Mouse (Mus musculus) heart, embryonic 13.5 days (tissue): ENCODE results near the gene Naa40. TPM values are rescaled to one million over a fixed set of nuclear protein-coding genes. Genes with fewer than 3 reads are reported as not detected.

ENCODE experiments used
- ATAC-seq: fragments of 200-750 bp; cut with Nextera tagmentation; 2 replicates; pipeline ENCODE4 v1.8.0; 2017; ENCODE audit warnings: moderate TSS enrichment; ENCODE audit not compliant: insufficient number of reproducible peaks, low FRiP score, low TSS enrichment; ENCODE audit errors: extremely low read depth
- H3K27ac ChIP-seq: fragments of 300-500 bp; sonication (generic); replicated peaks from 2 replicates; pipeline ENCODE4 v1.5.1; 2015; ENCODE audit warnings: moderate library complexity, mild to moderate bottlenecking, inconsistent platforms
- H3K27me3 ChIP-seq: fragments of 300-500 bp; sonication (generic); replicated peaks from 2 replicates; pipeline ENCODE4 v1.6.1; 2015; ENCODE audit warnings: mild to moderate bottlenecking, inconsistent platforms
- H3K36me3 ChIP-seq: fragments of 300-500 bp; sonication (generic); 2 replicates; pipeline ENCODE4 v1.6.1; 2015; ENCODE audit warnings: mild to moderate bottlenecking, inconsistent platforms
- H3K4me1 ChIP-seq: fragments of 300-500 bp; sonication (generic); 2 replicates; pipeline ENCODE4 v1.6.1; 2015; ENCODE audit warnings: inconsistent platforms
- H3K4me2 ChIP-seq: fragments of 300-500 bp; sonication (generic); 2 replicates; pipeline ENCODE4 v1.6.1; 2015; ENCODE audit warnings: inconsistent platforms, mild to moderate bottlenecking, moderate library complexity
- H3K4me3 ChIP-seq: fragments of 300-500 bp; sonication (generic); 2 replicates; pipeline ENCODE4 v1.5.1; 2015; ENCODE audit warnings: moderate library complexity, mild to moderate bottlenecking, inconsistent platforms
- H3K9ac ChIP-seq: fragments of 300-500 bp; sonication (generic); 2 replicates; pipeline ENCODE4 v1.6.1; 2015; ENCODE audit warnings: inconsistent platforms, mild to moderate bottlenecking, moderate library complexity
- H3K9me3 ChIP-seq: fragments of 300-500 bp; sonication (generic); 2 replicates; pipeline ENCODE4 v1.6.1; 2016; ENCODE audit warnings: inconsistent platforms
- WGBS: fragments of 180-500 bp; shearing (Covaris S2); methylation state at CpG from one replicate; pipeline ENCODE4 v1.1.7; 2015; ENCODE audit warnings: mixed read lengths; 5-methylcytosine and 5-hydroxymethylcytosine counted together
- polyA plus RNA-seq: library from polyadenylated mRNA; unstranded; fragments of >200 nt; fragmentation: Nextera tagmentation; extraction: Ambion mirVana; gene quantifications from 2 replicates; pipeline ENCODE4 v1.2.1, GENCODE M21; 2015

The Naa40 gene
- polyA plus RNA-seq, 1 experiment from 2014 or later: 52.1 TPM

DNA sequence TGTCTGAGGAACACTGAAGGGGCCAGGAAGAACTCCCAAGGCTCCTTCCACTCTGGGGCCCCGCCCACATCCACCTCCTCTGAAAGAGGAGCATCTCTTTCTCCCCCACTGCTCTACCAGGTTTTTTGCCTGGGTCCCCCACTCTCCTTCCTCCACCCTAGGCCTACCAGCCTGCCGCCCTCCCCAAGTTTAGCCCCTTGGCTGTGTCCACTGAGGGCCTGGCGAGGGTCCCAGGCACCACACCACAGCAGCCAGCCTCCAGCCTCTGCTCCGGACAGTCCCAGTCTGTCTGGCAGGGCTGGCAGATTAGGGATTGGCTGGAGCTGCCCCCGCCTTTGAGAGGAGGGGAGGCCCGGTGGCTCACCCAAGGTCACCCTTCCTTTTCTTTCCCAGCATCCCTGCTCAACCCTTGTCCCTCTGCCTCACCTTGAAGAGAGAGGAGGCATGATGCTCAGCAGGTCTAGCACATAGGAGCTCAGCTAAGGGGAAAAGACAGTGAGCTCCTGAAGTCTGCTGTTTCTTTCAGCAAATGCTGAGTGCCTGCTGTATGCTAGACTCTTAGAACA is 23.9 kb upstream of the Naa40 start:
- 20% methylated on average over 6 of the region's 6 CpGs for WGBS
- H3K27ac ChIP-seq: peak overlapping the region; percentile 97

DNA sequence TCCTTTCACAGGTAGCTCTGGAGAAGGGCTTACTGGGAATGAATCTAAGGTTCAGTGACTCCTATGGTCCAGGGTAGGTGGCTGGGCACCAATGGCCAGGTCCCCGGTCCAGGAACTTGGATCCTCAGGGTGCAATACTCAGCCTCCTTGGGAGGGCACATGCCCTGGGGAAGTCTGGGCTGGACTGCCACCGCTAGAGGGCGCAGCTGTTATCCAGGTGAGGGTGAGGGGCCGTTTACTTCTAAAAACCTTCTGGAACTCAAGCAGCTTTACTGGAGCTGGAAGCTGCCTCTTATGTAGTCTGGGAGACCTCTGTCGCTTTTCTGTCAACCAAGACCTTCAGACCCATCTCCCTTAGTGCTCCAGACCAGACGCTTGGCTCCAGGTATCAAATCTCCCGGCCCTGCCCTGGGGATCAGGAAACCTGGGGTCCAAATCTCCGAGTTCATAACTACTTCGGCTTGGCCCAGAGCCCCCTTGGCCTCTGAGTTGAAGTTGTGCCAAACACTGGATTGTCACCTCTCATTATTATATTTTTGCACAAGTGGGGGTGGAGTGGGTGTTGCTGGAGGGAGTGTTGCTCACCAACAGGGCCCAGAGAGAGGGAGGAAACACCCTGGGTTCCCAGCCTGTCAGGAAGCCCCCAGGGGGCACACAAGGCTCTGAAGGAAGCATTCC is 23.2 kb upstream of the Naa40 start:
- peak overlapping the region; percentile 72 for H3K9ac ChIP-seq
- peaks cover 7% of the 10 kb centered on the region; the same call in 1 of the 2 replicates for H3K9me3 ChIP-seq
- no peaks in the 10 kb centered on the region for H3K27me3 ChIP-seq
- no peaks in the 10 kb centered on the region for H3K36me3 ChIP-seq
- peak overlapping the region; percentile 32 for H3K4me2 ChIP-seq
- peak overlapping the region; percentile 1; the same call in 1 of the 2 replicates for H3K4me3 ChIP-seq
- WGBS: 17% methylated on average over 9 of the region's 9 CpGs
- H3K4me1 ChIP-seq: peaks cover 45% of the 10 kb centered on the region
- H3K27ac ChIP-seq: peak overlapping the region; percentile 97
- no peak for ATAC-seq

More for the DNA sequence above, 23.9 kb upstream of the Naa40 start:
- Histone ChIP-seq H3K4me2 (peak overlapping the region; percentile 32), H3K9ac (peak overlapping the region; percentile 72), H3K27me3 (no peaks in the 10 kb centered on the region), H3K36me3 (no peaks in the 10 kb centered on the region), H3K9me3 (peaks cover 7% of the 10 kb centered on the region; the same call in 1 of the 2 replicates), H3K4me3 (peak overlapping the region; percentile 1; the same call in 1 of the 2 replicates), H3K4me1 (peaks cover 51% of the 10 kb centered on the region)
- no peak for ATAC-seq

DNA sequence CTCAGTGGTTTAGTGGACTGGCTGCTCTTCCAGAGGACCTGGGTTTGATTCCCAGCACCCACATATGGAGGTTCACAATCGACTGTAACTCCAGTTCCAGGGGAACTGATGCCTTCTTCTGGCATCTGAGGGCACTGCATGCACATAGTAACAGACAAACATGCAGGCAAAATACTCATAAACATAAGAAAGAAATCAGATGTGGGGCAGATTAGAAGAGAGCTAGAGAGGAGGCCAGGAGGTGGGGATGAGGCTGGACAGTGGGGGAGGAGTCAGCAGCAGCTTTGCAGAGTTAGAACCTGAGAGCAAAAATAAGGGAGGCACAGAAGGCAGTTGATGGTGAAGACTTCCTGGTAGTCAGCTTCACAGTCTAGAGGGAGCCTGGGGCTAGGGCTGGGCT is 21.6 kb upstream of the Naa40 start:
- Histone ChIP-seq H3K36me3 (no peaks in the 10 kb centered on the region), H3K27ac (no peak overlapping the region), H3K9ac (no peak overlapping the region), H3K4me1 (peaks cover 38% of the 10 kb centered on the region), H3K4me2 (no peak overlapping the region), H3K9me3 (peaks cover 7% of the 10 kb centered on the region; the same call in 1 of the 2 replicates), H3K4me3 (no peak overlapping the region), H3K27me3 (no peaks in the 10 kb centered on the region)
- WGBS: 76% methylated on average over 1 of the region's 1 CpGs
- no peak for ATAC-seq

DNA sequence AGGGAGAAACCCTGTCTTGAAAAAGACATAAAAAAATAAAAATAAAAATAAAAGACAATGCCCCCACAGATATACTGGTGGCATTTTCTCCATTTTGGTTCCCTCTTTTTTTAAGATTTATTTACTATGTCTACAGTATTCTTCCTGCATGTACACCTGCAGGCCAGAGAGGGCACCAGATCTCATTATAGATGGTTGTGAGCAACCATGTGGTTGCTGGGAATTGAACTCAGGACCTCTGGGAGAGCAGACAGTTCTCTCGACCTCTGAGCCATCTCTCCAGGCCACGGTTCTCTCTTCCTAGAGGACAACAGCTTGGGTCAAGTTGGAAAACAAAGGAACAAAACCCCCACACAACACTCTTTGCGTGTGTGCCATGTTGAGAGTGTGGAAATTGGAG is 21.0 kb upstream of the Naa40 start:
- Histone ChIP-seq H3K27ac (no peak overlapping the region), H3K9ac (no peak overlapping the region), H3K27me3 (no peaks in the 10 kb centered on the region), H3K9me3 (peaks cover 7% of the 10 kb centered on the region; the same call in 1 of the 2 replicates), H3K4me2 (no peak overlapping the region), H3K36me3 (no peaks in the 10 kb centered on the region), H3K4me3 (no peak overlapping the region), H3K4me1 (peaks cover 31% of the 10 kb centered on the region)
- WGBS: 85% methylated on average over 3 of the region's 3 CpGs
- ATAC-seq: no peak

DNA sequence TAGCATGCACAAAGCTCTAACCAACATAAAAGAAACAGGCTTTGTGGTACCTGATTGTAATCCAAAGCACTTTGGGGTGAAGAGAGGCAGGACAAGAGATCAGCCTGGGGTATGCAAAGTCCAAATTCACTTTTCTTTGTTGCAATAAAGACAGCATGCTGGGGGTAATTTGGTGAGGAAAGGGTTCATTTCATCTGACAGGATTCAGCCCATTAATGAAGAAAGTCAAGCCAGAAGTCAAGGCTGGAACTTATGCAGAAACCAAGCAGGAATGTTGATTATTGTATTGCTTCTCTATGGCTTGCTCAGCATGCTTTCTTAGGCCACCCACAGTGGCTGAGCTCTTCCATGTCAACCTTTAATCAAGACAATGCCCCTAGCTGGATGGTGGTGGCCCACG is 20.5 kb upstream of the Naa40 start:
- Histone ChIP-seq H3K27me3 (no peaks in the 10 kb centered on the region), H3K27ac (no peak overlapping the region), H3K9me3 (peaks cover 7% of the 10 kb centered on the region; the same call in 1 of the 2 replicates), H3K4me3 (no peak overlapping the region), H3K9ac (no peak overlapping the region), H3K4me1 (peaks cover 27% of the 10 kb centered on the region), H3K4me2 (no peak overlapping the region), H3K36me3 (no peaks in the 10 kb centered on the region)
- no peak for ATAC-seq
- 79% methylated on average over 1 of the region's 1 CpGs for WGBS

DNA sequence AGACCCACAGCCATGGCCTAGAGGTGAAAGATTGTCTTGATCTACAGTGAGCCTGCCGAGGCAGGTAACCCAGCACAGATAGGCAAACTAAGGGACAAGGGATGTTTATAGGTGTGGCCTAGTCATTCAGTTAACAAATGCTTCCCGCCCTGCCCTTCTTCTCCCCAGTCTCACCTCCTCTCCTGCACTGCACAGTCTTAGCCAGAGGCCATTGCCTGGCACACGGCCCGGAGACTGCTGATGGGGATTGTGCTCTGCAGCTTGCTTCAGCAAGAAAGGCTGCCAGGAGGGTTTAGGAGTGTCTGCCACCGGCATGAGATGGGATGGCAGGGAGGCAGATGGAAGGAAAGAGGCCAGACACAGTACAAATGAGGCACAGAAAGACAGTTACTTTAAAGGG is 16.9 kb upstream of the Naa40 start:
- H3K27me3 ChIP-seq: no peaks in the 10 kb centered on the region
- no peak overlapping the region for H3K9ac ChIP-seq
- no peaks in the 10 kb centered on the region for H3K36me3 ChIP-seq
- H3K4me1 ChIP-seq: no peaks in the 10 kb centered on the region
- H3K4me3 ChIP-seq: no peak overlapping the region
- 72% methylated on average over 5 of the region's 5 CpGs for WGBS
- H3K27ac ChIP-seq: no peak overlapping the region
- no peak for ATAC-seq
- peaks cover 7% of the 10 kb centered on the region; the same call in 1 of the 2 replicates for H3K9me3 ChIP-seq
- no peak overlapping the region for H3K4me2 ChIP-seq

DNA sequence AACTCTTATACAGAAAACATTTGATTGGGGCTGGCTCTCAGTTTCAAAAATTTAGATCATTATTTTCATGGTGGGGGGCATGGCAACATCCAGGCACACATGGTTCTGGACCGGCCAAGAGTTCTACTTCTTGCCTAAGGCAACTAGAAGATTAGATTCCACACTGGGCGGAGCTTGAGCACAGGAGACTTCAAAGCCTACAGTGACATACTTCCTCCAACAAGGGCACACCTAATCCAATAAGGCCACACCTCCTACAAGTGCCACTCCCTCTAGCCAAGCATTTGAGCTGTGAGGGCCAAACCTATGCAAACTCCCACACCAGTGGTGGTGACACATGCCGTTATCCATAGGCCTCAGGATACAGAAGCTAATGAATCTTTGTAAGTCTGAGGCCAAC is 5.0 kb upstream of the Naa40 start:
- Histone ChIP-seq H3K9me3 (no peaks in the 10 kb centered on the region), H3K4me3 (no peak overlapping the region), H3K4me1 (peaks cover 3% of the 10 kb centered on the region), H3K27ac (no peak overlapping the region), H3K27me3 (no peaks in the 10 kb centered on the region), H3K36me3 (no peaks in the 10 kb centered on the region), H3K4me2 (no peak overlapping the region), H3K9ac (no peak overlapping the region)
- no peak for ATAC-seq
- WGBS: 65% methylated on average over 3 of the region's 3 CpGs

DNA sequence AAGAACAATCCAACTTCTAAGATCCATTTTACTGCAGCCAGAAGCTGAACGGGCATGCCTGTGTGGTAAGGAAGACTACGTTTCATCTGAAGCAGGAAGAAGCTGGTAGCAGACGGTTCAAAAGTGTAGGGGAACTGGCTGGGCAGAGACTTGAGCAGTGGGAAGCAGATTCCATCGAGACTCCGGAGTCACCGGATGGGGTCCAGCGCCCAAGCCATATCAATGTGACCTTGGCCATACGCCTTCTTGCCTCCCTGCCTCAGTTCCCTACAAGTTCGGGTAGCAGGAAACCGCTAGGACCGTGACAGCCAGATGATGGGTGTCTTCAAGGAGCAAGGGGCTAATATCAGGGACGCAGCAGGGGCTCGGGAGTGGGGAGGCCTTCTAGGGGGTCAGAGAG is 692 bp downstream of the Naa40 start:
- H3K36me3 ChIP-seq: peaks cover 37% of the 10 kb centered on the region
- peak overlapping the region; percentile 91 for H3K4me2 ChIP-seq
- peak overlapping the region; percentile 96 for H3K9ac ChIP-seq
- H3K4me3 ChIP-seq: peak overlapping the region; percentile 65
- H3K4me1 ChIP-seq: peaks cover 27% of the 10 kb centered on the region
- no peaks in the 10 kb centered on the region for H3K9me3 ChIP-seq
- H3K27ac ChIP-seq: peak overlapping the region; percentile 90
- WGBS: 2% methylated on average over 13 of the region's 13 CpGs
- H3K27me3 ChIP-seq: no peaks in the 10 kb centered on the region
- no peak for ATAC-seq

DNA sequence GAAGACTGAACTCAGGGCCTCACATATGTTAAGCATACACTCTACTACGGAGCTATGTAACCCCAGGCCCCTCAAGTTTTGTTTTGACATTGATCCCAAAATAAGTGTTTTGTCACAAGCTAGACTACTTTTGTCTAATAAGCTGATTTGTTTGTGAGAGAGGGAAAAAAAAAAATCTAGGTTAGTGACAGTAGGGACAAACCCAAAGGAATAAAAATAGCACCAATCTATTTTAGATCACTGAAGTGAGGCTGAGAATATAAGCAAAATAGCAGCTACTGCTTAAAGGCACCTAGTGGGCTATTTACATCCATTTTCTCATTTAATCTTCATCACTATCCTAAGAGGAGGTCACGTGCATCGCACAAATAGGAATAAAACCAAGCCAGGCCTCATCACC is 1.4 kb downstream of the Naa40 start:
- peak overlapping the region; percentile 90; the same call in 1 of the 2 replicates for H3K27ac ChIP-seq
- ATAC-seq: no peak

DNA sequence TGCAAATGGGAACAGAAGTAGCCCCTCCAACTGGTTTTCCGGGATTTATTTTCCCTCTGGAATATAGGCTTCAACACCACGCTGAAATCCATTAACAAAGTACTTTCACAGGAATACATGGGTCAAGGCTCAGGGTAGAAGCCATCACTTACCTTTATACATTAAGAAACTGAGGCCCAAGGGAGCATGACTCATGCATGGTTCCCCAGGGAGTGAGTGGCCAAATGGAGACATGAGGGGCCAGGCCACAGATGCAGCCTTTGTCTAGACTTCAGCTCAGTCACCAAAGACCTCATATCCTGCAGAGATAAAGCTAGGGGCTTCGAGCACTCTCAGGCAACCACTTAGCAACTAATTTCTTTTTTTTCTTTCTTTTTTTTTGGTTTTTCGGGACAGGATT is 4.2 kb downstream of the Naa40 start:
- Histone ChIP-seq H3K27ac (no peak overlapping the region), H3K9ac (no peak overlapping the region), H3K4me1 (peaks cover 27% of the 10 kb centered on the region), H3K4me2 (no peak overlapping the region), H3K4me3 (no peak overlapping the region), H3K9me3 (no peaks in the 10 kb centered on the region), H3K36me3 (peaks cover 68% of the 10 kb centered on the region), H3K27me3 (no peaks in the 10 kb centered on the region)
- 77% methylated on average over 4 of the region's 4 CpGs for WGBS
- ATAC-seq: no peak

More for the DNA sequence above, 1.4 kb downstream of the Naa40 start:
- no peaks in the 10 kb centered on the region for H3K27me3 ChIP-seq
- peaks cover 40% of the 10 kb centered on the region for H3K36me3 ChIP-seq
- H3K4me3 ChIP-seq: peak overlapping the region; percentile 65
- H3K4me2 ChIP-seq: peak overlapping the region; percentile 91
- 84% methylated on average over 3 of the region's 3 CpGs for WGBS
- peaks cover 27% of the 10 kb centered on the region for H3K4me1 ChIP-seq
- H3K9me3 ChIP-seq: no peaks in the 10 kb centered on the region
- H3K9ac ChIP-seq: peak overlapping the region; percentile 96

DNA sequence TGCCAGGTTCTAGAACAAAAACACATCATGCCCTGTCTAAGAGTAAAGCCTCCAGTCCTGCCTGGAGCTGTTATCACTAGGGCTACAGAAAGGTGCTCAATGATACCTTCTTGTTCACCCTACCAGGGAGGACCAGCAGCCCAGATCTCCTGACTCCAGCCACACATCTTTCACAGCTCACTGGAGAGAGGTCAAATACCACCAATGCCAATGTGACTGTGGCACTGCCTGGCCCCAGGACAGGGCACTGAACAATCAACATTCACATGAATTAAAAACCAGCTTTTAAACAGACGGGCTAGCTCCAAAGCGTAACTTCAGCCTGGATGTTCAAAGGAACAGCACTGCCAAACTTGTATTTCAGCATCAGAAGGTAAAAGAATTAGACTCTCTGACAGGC is 5.0 kb downstream of the Naa40 start:
- H3K9ac ChIP-seq: no peak overlapping the region
- H3K4me1 ChIP-seq: peaks cover 24% of the 10 kb centered on the region
- no peak overlapping the region for H3K27ac ChIP-seq
- H3K4me2 ChIP-seq: no peak overlapping the region
- no peak for ATAC-seq
- 97% methylated on average over 2 of the region's 2 CpGs for WGBS
- H3K36me3 ChIP-seq: peaks cover 75% of the 10 kb centered on the region
- no peak overlapping the region for H3K4me3 ChIP-seq
- H3K27me3 ChIP-seq: no peaks in the 10 kb centered on the region
- no peaks in the 10 kb centered on the region for H3K9me3 ChIP-seq

DNA sequence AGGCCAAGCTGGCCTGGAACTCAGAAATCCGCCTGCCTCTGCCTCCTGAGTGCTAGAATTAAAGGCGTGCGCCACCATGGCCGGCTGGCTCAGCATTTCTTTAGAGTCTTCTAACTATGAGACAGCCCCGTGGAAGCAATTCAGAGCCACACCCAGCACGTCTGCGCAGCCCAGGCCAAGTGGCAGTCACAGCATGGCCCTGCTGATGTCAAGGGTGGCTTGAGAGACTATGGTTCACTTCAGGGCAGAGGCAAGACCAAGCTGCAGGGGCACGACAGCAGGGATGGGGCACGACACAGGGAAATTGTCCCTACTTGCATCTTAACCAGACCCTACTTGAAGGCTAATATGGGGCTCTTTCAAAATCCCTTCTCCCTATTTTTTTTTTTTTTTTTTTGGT is 5.5 kb downstream of the Naa40 start:
- 89% methylated on average over 9 of the region's 9 CpGs for WGBS
- H3K9ac ChIP-seq: no peak overlapping the region
- peaks cover 80% of the 10 kb centered on the region for H3K36me3 ChIP-seq
- no peaks in the 10 kb centered on the region for H3K9me3 ChIP-seq
- no peak overlapping the region for H3K4me3 ChIP-seq
- no peak overlapping the region for H3K4me2 ChIP-seq
- no peak for ATAC-seq
- no peak overlapping the region for H3K27ac ChIP-seq
- H3K27me3 ChIP-seq: no peaks in the 10 kb centered on the region
- H3K4me1 ChIP-seq: peaks cover 24% of the 10 kb centered on the region
